Mouse (Mus musculus) liver, embryonic 11.5 days (tissue): ENCODE data around the gene Katnb1. TPM values are rescaled to one million over a fixed set of nuclear protein-coding genes. Genes with fewer than 3 reads are reported as not detected.

Experiments
- ATAC-seq: fragments of 200-750 bp; cut with Nextera tagmentation; replicated peaks from 2 replicates; pipeline ENCODE4 v1.8.0; 2017; ENCODE audit warnings: moderate number of reproducible peaks, mild to moderate bottlenecking, moderate TSS enrichment, moderate library complexity; ENCODE audit not compliant: low FRiP score
- DNase-seq: peaks from one replicate; pipeline ENCODE4 v3.0.0-alpha.2; 2017; ENCODE audit warnings: low spot score
- H3K27ac ChIP-seq: fragments of 300-500 bp; sonication (generic); 2 replicates; pipeline ENCODE4 v1.5.1; 2014; ENCODE audit warnings: mild to moderate bottlenecking, low read depth, low read length, control low read depth
- H3K27me3 ChIP-seq: fragments of 300-500 bp; sonication (generic); replicated peaks from 2 replicates; pipeline ENCODE4 v1.6.1; 2014; ENCODE audit warnings: low read length, mixed read lengths; ENCODE audit not compliant: control insufficient read depth, insufficient read depth
- H3K36me3 ChIP-seq: fragments of 300-500 bp; sonication (generic); 2 replicates; pipeline ENCODE4 v1.6.1; 2014; ENCODE audit warnings: mild to moderate bottlenecking, low read length, moderate library complexity, mixed read lengths; ENCODE audit not compliant: control insufficient read depth, insufficient read depth
- H3K4me1 ChIP-seq: fragments of 300-500 bp; sonication (generic); replicated peaks from 2 replicates; pipeline ENCODE4 v1.6.1; 2014; ENCODE audit warnings: low read length, mixed read lengths; ENCODE audit not compliant: control insufficient read depth, insufficient read depth
- H3K4me2 ChIP-seq: fragments of 300-500 bp; sonication (generic); 2 replicates; pipeline ENCODE4 v1.6.1; 2014; ENCODE audit warnings: mild to moderate bottlenecking, control low read depth, moderate library complexity
- H3K4me3 ChIP-seq: fragments of 300-500 bp; sonication (generic); 2 replicates; pipeline ENCODE4 v1.5.1; 2014; ENCODE audit warnings: low read depth, low read length, control low read depth
- H3K9ac ChIP-seq: fragments of 300-500 bp; sonication (generic); 2 replicates; pipeline ENCODE4 v1.6.1; 2014; ENCODE audit warnings: low read depth, low read length, control low read depth
- H3K9me3 ChIP-seq: fragments of 300-500 bp; sonication (generic); 2 replicates; pipeline ENCODE4 v1.6.1; 2016; ENCODE audit warnings: low read length, inconsistent platforms, mixed read lengths; ENCODE audit not compliant: control insufficient read depth
- WGBS: fragments of 180-500 bp; shearing (Covaris S2); extraction: QIAGEN DNeasy Blood & Tissue Kit; methylation state at CpG from one replicate; pipeline ENCODE4 v1.1.7; 2014; 5-methylcytosine and 5-hydroxymethylcytosine counted together
- polyA plus RNA-seq: library from polyadenylated mRNA; unstranded; fragments of >200 nt; fragmentation: Nextera tagmentation; extraction: Ambion mirVana; gene quantifications from 2 replicates; pipeline ENCODE4 v1.2.1, GENCODE M21; 2014

Katnb1 gene
- 25.1 and 26.6 TPM in 2 replicates for polyA plus RNA-seq

- Histone ChIP-seq H3K4me3 (peak within 1 kb of the TSS; percentile 70), H3K4me2 (peak within 1 kb of the TSS; percentile 92), H3K27ac (peak within 1 kb of the TSS; percentile 75), H3K4me1 (peaks cover 18% of the 10 kb centered on the region), H3K27me3 (no peaks in the 10 kb centered on the region), H3K9me3 (no peaks in the 10 kb centered on the region), H3K36me3 (peaks cover 6% of the 10 kb centered on the region; the same call in 1 of the 2 replicates), H3K9ac (peak within 1 kb of the TSS; percentile 81)
- WGBS = under 1% methylated on average over 47 of the region's 47 CpGs
- ATAC-seq (peak; percentile 93), DNase-seq (peak; percentile 92)
Observed at GRCm38 (mm10) chr8:95080381-95081341, at the start of gene Katnb1. Katnb1 (plus strand) TSS chr8:95081186.

GRCm38 (mm10) chr8:95037106-95037925, 43.7 kb upstream of the Katnb1 start:
- H3K9me3 ChIP-seq = no peaks in the 10 kb centered on the region
- 0 out of 2 replicates have a peak, but pooled peaks cover 2% of the 10 kb centered on the region for H3K4me1 ChIP-seq
- H3K9ac ChIP-seq = no peak overlapping the region; the same call in 1 of the 2 replicates
- WGBS = 53% methylated on average over 7 of the region's 7 CpGs
- H3K36me3 ChIP-seq = no peaks in the 10 kb centered on the region
- H3K27me3 ChIP-seq = no peaks in the 10 kb centered on the region
- H3K4me3 ChIP-seq = no peak overlapping the region
- no peak for DNase-seq
- ATAC-seq = 0 out of 2 replicates have a peak, but pooled peaks have one; percentile 57
- H3K27ac ChIP-seq = no peak overlapping the region
- H3K4me2 ChIP-seq = no peak overlapping the region

GRCm38 (mm10) chr8:95041883-95042784, 38.9 kb upstream of the Katnb1 start:
- H3K27me3 ChIP-seq = no peaks in the 10 kb centered on the region
- ATAC-seq (peak; percentile 49; the same call in 1 of the 2 replicates), DNase-seq (no peak)
- no peak overlapping the region for H3K4me3 ChIP-seq
- H3K4me1 ChIP-seq = no peaks in the 10 kb centered on the region
- WGBS = 64% methylated on average over 6 of the region's 6 CpGs
- H3K9me3 ChIP-seq = no peaks in the 10 kb centered on the region
- H3K27ac ChIP-seq = peak overlapping the region; percentile 82
- H3K36me3 ChIP-seq = no peaks in the 10 kb centered on the region
- no peak overlapping the region for H3K9ac ChIP-seq
- peak overlapping the region; percentile 29 for H3K4me2 ChIP-seq

GRCm38 (mm10) chr8:95044811-95045210, 36.2 kb upstream of the Katnb1 start:
- Histone ChIP-seq H3K4me1 (no peaks in the 10 kb centered on the region; the same call in 1 of the 2 replicates), H3K27me3 (no peaks in the 10 kb centered on the region), H3K27ac (no peak overlapping the region), H3K9ac (no peak overlapping the region), H3K9me3 (no peaks in the 10 kb centered on the region), H3K4me2 (no peak overlapping the region), H3K4me3 (no peak overlapping the region), H3K36me3 (no peaks in the 10 kb centered on the region)
- ATAC-seq = no peak
- DNase-seq = no peak
- WGBS = 56% methylated on average over 4 of the region's 4 CpGs

- H3K4me3 ChIP-seq = no peak overlapping the region
- H3K4me1 ChIP-seq = no peaks in the 10 kb centered on the region; the same call in 1 of the 2 replicates
- H3K9me3 ChIP-seq = no peaks in the 10 kb centered on the region
- no peak for DNase-seq
- no peak overlapping the region for H3K9ac ChIP-seq
- no peak overlapping the region for H3K4me2 ChIP-seq
- H3K36me3 ChIP-seq = no peaks in the 10 kb centered on the region
- no peaks in the 10 kb centered on the region for H3K27me3 ChIP-seq
- H3K27ac ChIP-seq = peak overlapping the region; percentile 57; the same call in 1 of the 2 replicates
- WGBS = 47% methylated on average over 3 of the region's 3 CpGs
- no peak for ATAC-seq
Observed at GRCm38 (mm10) chr8:95046982-95047381, 34.0 kb upstream of the Katnb1 start.

- DNase-seq = no peak
- Histone ChIP-seq H3K4me2 (no peak overlapping the region), H3K9me3 (no peaks in the 10 kb centered on the region), H3K27me3 (no peaks in the 10 kb centered on the region), H3K9ac (no peak overlapping the region), H3K27ac (no peak overlapping the region), H3K4me3 (no peak overlapping the region), H3K4me1 (no peaks in the 10 kb centered on the region; the same call in 1 of the 2 replicates), H3K36me3 (no peaks in the 10 kb centered on the region)
- whole genome bisulfite sequencing = 66% methylated on average over 6 of the region's 6 CpGs
- no peak for ATAC-seq
Observed at GRCm38 (mm10) chr8:95047884-95048680, 32.9 kb upstream of the Katnb1 start.

GRCm38 (mm10) chr8:95049636-95050035, 31.4 kb upstream of the Katnb1 start:
- Histone ChIP-seq H3K4me1 (peaks cover 5% of the 10 kb centered on the region), H3K9me3 (no peaks in the 10 kb centered on the region), H3K4me3 (no peak overlapping the region), H3K4me2 (no peak overlapping the region), H3K27ac (no peak overlapping the region), H3K9ac (no peak overlapping the region), H3K27me3 (no peaks in the 10 kb centered on the region), H3K36me3 (no peaks in the 10 kb centered on the region)
- 42% methylated on average over 2 of the region's 2 CpGs for WGBS
- DNase-seq (no peak), ATAC-seq (no peak)
